Mouse (Mus musculus) megakaryocyte, embryonic 14.5 days (primary cell): ENCODE measurements around the gene Smco2.

Experiments
- FLI1 ChIP-seq: IDR thresholded peaks from 2 replicates; pipeline ENCODE4 v1.6.1; 2012; ENCODE audit warnings: low read length, inconsistent platforms, mixed read lengths
- GATA1 ChIP-seq: IDR thresholded peaks from 3 replicates; pipeline ENCODE4 v1.6.1; 2012; ENCODE audit warnings: mixed read lengths, low read length, inconsistent platforms, borderline replicate concordance

- no peak for TF ChIP-seq GATA1
- no peak for TF ChIP-seq FLI1
These were observed 30.4 kb downstream of the Smco2 start for GRCm38 (mm10) chr6:146880296-146880695.
